Mouse (Mus musculus) lung, postnatal 0 days (tissue): ENCODE data around the gene Pif1.

Experiments
- CTCF ChIP-seq: IDR thresholded peaks from 2 replicates; pipeline ENCODE4 v1.5.1; 2016; ENCODE audit warnings: antibody characterized with exemption, mild to moderate bottlenecking
- EP300 ChIP-seq: IDR thresholded peaks from 2 replicates; pipeline ENCODE4 v1.6.1; 2016; ENCODE audit warnings: antibody characterized with exemption, mild to moderate bottlenecking, control low read depth

- TF ChIP-seq CTCF = no peak
- no peak for TF ChIP-seq EP300
These were observed 54.6 kb downstream of the Pif1 start for GRCm38 (mm10) chr9:65641446-65642052.
